Mouse (Mus musculus): ENCODE data around the gene Vmn1r86. TPM values are rescaled to one million over a fixed set of nuclear protein-coding genes. Genes with fewer than 3 reads are reported as not detected.

Vmn1r86 gene
- polyA plus RNA-seq, 1 experiment: not detected

GRCm38 (mm10) chr7:13059536-13059935, 60.2 kb downstream of the Vmn1r86 start:
- DNase-seq: no peak
- no peak overlapping the region for H3K4me3 ChIP-seq (replicated peaks; ENCODE audit: insufficient read depth, low read depth, low read length)
- TF ChIP-seq POLR2A (IDR thresholded peaks at IDR 0.05; ENCODE audit: borderline replicate concordance, insufficient read depth, low read length) (no peak), CTCF (IDR thresholded peaks at IDR 0.05; ENCODE audit: borderline replicate concordance, insufficient read depth, low read depth, low read length) (no peak)

GRCm38 (mm10) chr7:13056913-13057700, 62.6 kb downstream of the Vmn1r86 start:
- no peak overlapping the region for H3K27ac ChIP-seq (ENCODE audit: insufficient read depth, low read length)
- H3K4me3 ChIP-seq (replicated peaks; ENCODE audit: insufficient read depth, low read depth, low read length): no peak overlapping the region
- H3K4me1 ChIP-seq (ENCODE audit: control insufficient read depth, insufficient read depth, low read length): no peaks in the 10 kb centered on the region
- H3K27me3 ChIP-seq (ENCODE audit: control insufficient read depth, insufficient read depth, low read length): no peaks in the 10 kb centered on the region
- no peak for DNase-seq
- WGBS: 52% methylated on average over 8 of the region's 8 CpGs
- TF ChIP-seq POLR2A (IDR thresholded peaks at IDR 0.05; ENCODE audit: borderline replicate concordance, insufficient read depth, low read length): no peak
- no peak; the same call in 1 of the 2 replicates for TF ChIP-seq CTCF (IDR thresholded peaks at IDR 0.05; ENCODE audit: borderline replicate concordance, insufficient read depth, low read depth, low read length)

More at GRCm38 (mm10) chr7:13059536-13059935, 60.2 kb downstream of the Vmn1r86 start:
- H3K27me3 ChIP-seq (ENCODE audit: control insufficient read depth, insufficient read depth, low read length): no peaks in the 10 kb centered on the region
- H3K27ac ChIP-seq (ENCODE audit: insufficient read depth, low read length): no peak overlapping the region
- H3K4me1 ChIP-seq (ENCODE audit: control insufficient read depth, insufficient read depth, low read length): no peaks in the 10 kb centered on the region
- 82% methylated on average over 9 of the region's 9 CpGs for WGBS

GRCm38 (mm10) chr7:13054287-13055010, 65.3 kb downstream of the Vmn1r86 start, which contains the start of gene Mzf1:
Mzf1 (minus strand) TSS chr7:13054764.
- Histone ChIP-seq H3K27me3 (ENCODE audit: control insufficient read depth, insufficient read depth, low read length) (no peaks in the 10 kb centered on the region), H3K4me1 (ENCODE audit: control insufficient read depth, insufficient read depth, low read length) (no peaks in the 10 kb centered on the region), H3K4me3 (replicated peaks; ENCODE audit: insufficient read depth, low read depth, low read length) (peak within 1 kb of the TSS; percentile 94), H3K27ac (ENCODE audit: insufficient read depth, low read length) (peak within 1 kb of the TSS; percentile 88)
- peak; percentile 97 to 99 for DNase-seq
- under 1% methylated on average over 41 of the region's 41 CpGs for WGBS
- TF ChIP-seq POLR2A (IDR thresholded peaks at IDR 0.05; ENCODE audit: borderline replicate concordance, insufficient read depth, low read length): peak; percentile 74; the same call in 1 of the 2 replicates
- no peak for TF ChIP-seq CTCF (IDR thresholded peaks at IDR 0.05; ENCODE audit: borderline replicate concordance, insufficient read depth, low read depth, low read length)

- TF ChIP-seq CTCF (IDR thresholded peaks at IDR 0.05; ENCODE audit: borderline replicate concordance, insufficient read depth, low read depth, low read length) (no peak), POLR2A (IDR thresholded peaks at IDR 0.05; ENCODE audit: borderline replicate concordance, insufficient read depth, low read length) (no peak)
- no peaks in the 10 kb centered on the region for H3K27me3 ChIP-seq (ENCODE audit: control insufficient read depth, insufficient read depth, low read length)
- under 1% methylated on average over 15 of the region's 15 CpGs for WGBS
- DNase-seq: no peak
- peak overlapping the region; percentile 88 for H3K27ac ChIP-seq (ENCODE audit: insufficient read depth, low read length)
- peak overlapping the region; percentile 94 for H3K4me3 ChIP-seq (replicated peaks; ENCODE audit: insufficient read depth, low read depth, low read length)
- H3K4me1 ChIP-seq (ENCODE audit: control insufficient read depth, insufficient read depth, low read length): no peaks in the 10 kb centered on the region
Observed at GRCm38 (mm10) chr7:13053961-13054286, 65.8 kb downstream of the Vmn1r86 start.

GRCm38 (mm10) chr7:13053501-13053900, 66.2 kb downstream of the Vmn1r86 start:
- WGBS: 98% methylated on average over 2 of the region's 2 CpGs
- no peak for TF ChIP-seq POLR2A (IDR thresholded peaks at IDR 0.05; ENCODE audit: borderline replicate concordance, insufficient read depth, low read length)
- TF ChIP-seq CTCF (IDR thresholded peaks at IDR 0.05; ENCODE audit: borderline replicate concordance, insufficient read depth, low read depth, low read length): no peak
- Histone ChIP-seq H3K27ac (ENCODE audit: insufficient read depth, low read length) (no peak overlapping the region), H3K4me3 (replicated peaks; ENCODE audit: insufficient read depth, low read depth, low read length) (peak overlapping the region; percentile 94), H3K4me1 (ENCODE audit: control insufficient read depth, insufficient read depth, low read length) (no peaks in the 10 kb centered on the region), H3K27me3 (ENCODE audit: control insufficient read depth, insufficient read depth, low read length) (no peaks in the 10 kb centered on the region)
- DNase-seq: peak; percentile 13 to 17

GRCm38 (mm10) chr7:13053001-13053400, 66.7 kb downstream of the Vmn1r86 start:
- WGBS: 85% methylated on average over 13 of the region's 13 CpGs
- TF ChIP-seq POLR2A (IDR thresholded peaks at IDR 0.05; ENCODE audit: borderline replicate concordance, insufficient read depth, low read length): no peak
- no peak for TF ChIP-seq CTCF (IDR thresholded peaks at IDR 0.05; ENCODE audit: borderline replicate concordance, insufficient read depth, low read depth, low read length)
- Histone ChIP-seq H3K27ac (ENCODE audit: insufficient read depth, low read length) (no peak overlapping the region), H3K27me3 (ENCODE audit: control insufficient read depth, insufficient read depth, low read length) (no peaks in the 10 kb centered on the region), H3K4me3 (replicated peaks; ENCODE audit: insufficient read depth, low read depth, low read length) (no peak overlapping the region), H3K4me1 (ENCODE audit: control insufficient read depth, insufficient read depth, low read length) (no peaks in the 10 kb centered on the region)
- peak; percentile 17 to 18 for DNase-seq

Other genes starting within 250 kb of the Vmn1r86 start
- 5.6 and 6.1 TPM in 2 replicates for gene Zfp128, start 238.7 kb downstream of the Vmn1r86 start, polyA plus RNA-seq (2012; rRNA removed)
- 13.1 and 14.0 TPM in 2 replicates for gene Zscan22, start 222.1 kb downstream of the Vmn1r86 start, polyA plus RNA-seq (2012; rRNA removed)
- 670 and 700 TPM in 2 replicates for gene Rps5, start 197.6 kb downstream of the Vmn1r86 start, polyA plus RNA-seq (2012; rRNA removed)
- gene Rnf225, start 192.5 kb downstream of the Vmn1r86 start, polyA plus RNA-seq (2012; rRNA removed): 2.6 and 3.5 TPM in 2 replicates
- gene Zfp324, start 154.1 kb downstream of the Vmn1r86 start, polyA plus RNA-seq (2012; rRNA removed): 5.8 and 6.2 TPM in 2 replicates
- gene Zfp446, start 142.1 kb downstream of the Vmn1r86 start, polyA plus RNA-seq (2012; rRNA removed): 13.8 and 16.0 TPM in 2 replicates
- 1.7 and 2.1 TPM in 2 replicates for gene Slc27a5, start 121.7 kb downstream of the Vmn1r86 start, polyA plus RNA-seq (2012; rRNA removed)
- 250 and 266 TPM in 2 replicates for gene Trim28, start 120.8 kb downstream of the Vmn1r86 start, polyA plus RNA-seq (2012; rRNA removed)
- gene Zbtb45, start 109.9 kb downstream of the Vmn1r86 start, polyA plus RNA-seq (2012; rRNA removed): 31.9 and 33.5 TPM in 2 replicates
- 258 and 264 TPM in 2 replicates for gene Chmp2a, start 85.1 kb downstream of the Vmn1r86 start, polyA plus RNA-seq (2012; rRNA removed)
- gene Ube2m, start 81.6 kb downstream of the Vmn1r86 start, polyA plus RNA-seq (2012; rRNA removed): 376 and 405 TPM in 2 replicates
- gene Mzf1, start 65.2 kb downstream of the Vmn1r86 start, polyA plus RNA-seq (2012; rRNA removed): 4.6 TPM in 2 replicates
- gene Vmn1r85, start 24.7 kb downstream of the Vmn1r86 start, polyA plus RNA-seq (2012; rRNA removed): not detected in 2 replicates
- gene Vmn1r87, start 20.2 kb upstream of the Vmn1r86 start, polyA plus RNA-seq (2012; rRNA removed): not detected in 2 replicates
- not detected in 2 replicates for gene Vmn1r88, start 39.7 kb upstream of the Vmn1r86 start, polyA plus RNA-seq (2012; rRNA removed)
- gene Vmn1r89, start 93.1 kb upstream of the Vmn1r86 start, polyA plus RNA-seq (2012; rRNA removed): not detected in 2 replicates
- 12.6 and 13.4 TPM in 2 replicates for gene Lig1, start 157.4 kb upstream of the Vmn1r86 start, polyA plus RNA-seq (2012; rRNA removed)
- gene Zswim9, start 158.8 kb upstream of the Vmn1r86 start, polyA plus RNA-seq (2012; rRNA removed): 11.0 and 11.3 TPM in 2 replicates
- 0.46 and 0.82 TPM in 2 replicates for gene Pla2g4c, start 204.7 kb upstream of the Vmn1r86 start, polyA plus RNA-seq (2012; rRNA removed)